Mouse (Mus musculus): ENCODE measurements around the gene Esr1. TPM values are rescaled to one million over a fixed set of nuclear protein-coding genes. Genes with fewer than 3 reads are reported as not detected.
"Not testable (repeated sequence)": the region's sequence is repeated elsewhere in the genome, so short reads cannot be mapped to it uniquely, and the experiment has no call there.

The Esr1 gene
- polyA plus RNA-seq, 1 experiment from 2014 or later, result 0.34 TPM

DNA sequence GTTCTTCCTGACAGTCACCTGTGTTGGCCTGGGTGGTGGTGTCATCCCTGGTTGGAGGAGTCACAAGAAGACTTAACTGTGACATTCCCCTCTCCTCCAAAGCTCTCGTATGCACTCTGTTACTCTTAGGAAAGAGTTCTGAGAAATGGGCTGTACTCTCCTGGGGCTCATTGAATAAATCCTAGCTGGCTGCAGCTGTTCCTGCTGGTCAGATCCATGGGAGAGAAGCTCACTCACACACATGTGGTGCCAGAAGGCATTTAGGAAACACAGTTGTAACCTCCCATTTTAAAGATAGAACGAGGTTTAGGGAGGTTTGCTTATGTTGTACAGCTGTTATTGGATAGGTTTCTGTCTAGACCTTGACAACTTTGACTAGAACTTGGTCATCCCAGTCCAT lies 120.9 kb downstream of the Esr1 start:
- WGBS, result 42% methylated on average over 2 of the region's 2 CpGs
- Histone ChIP-seq H3K4me3 (ENCODE audit: low read depth, low read length) (no peak overlapping the region), H3K9ac (ENCODE audit: low read length) (no peak overlapping the region), H3K36me3 (ENCODE audit: control insufficient read depth, insufficient read depth, low read length) (no peaks in the 10 kb centered on the region), H3K4me1 (replicated peaks; ENCODE audit: control insufficient read depth, insufficient read depth, low read length) (no peaks in the 10 kb centered on the region), H3K27ac (ENCODE audit: low read depth) (no peak overlapping the region), H3K9me3 (ENCODE audit: control insufficient read depth, low read length) (no peaks in the 10 kb centered on the region), H3K27me3 (replicated peaks; ENCODE audit: control insufficient read depth, insufficient read depth, low read length) (no peaks in the 10 kb centered on the region), H3K4me2 (ENCODE audit: low read length) (no peak overlapping the region)
- no peak for ATAC-seq (replicated peaks; ENCODE audit: low FRiP score, low TSS enrichment, low read depth)
- DNase-seq (ENCODE audit: low spot score), result no peak

DNA sequence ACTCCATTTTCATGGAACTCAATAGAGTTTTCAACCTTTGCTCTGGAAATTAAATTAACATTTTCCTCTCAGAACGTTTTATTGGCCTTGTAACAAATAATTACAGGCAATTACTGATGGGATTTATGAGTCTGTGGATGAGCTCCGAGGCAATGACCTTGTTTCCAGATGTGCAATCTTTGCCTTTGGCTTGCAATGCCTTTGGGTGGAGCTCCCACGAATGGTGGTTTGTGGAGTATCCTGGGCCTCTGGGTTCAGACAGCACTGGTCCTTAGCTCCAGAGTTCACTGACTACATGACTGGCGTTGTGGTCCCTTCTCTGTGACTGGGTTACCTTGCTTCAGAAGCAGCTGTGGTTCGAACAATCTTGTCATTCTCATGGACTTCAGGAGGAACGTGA lies 122.6 kb downstream of the Esr1 start:
- H3K4me2 ChIP-seq (ENCODE audit: low read length), result no peak overlapping the region
- 63% methylated on average over 6 of the region's 6 CpGs for WGBS

GRCm38 (mm10) chr10:4734942-4735341 lies 123.5 kb downstream of the Esr1 start:
- H3K4me3 ChIP-seq (ENCODE audit: low read depth, low read length), result no peak overlapping the region
- no peak overlapping the region for H3K4me2 ChIP-seq (ENCODE audit: low read length)
- ATAC-seq (replicated peaks; ENCODE audit: low FRiP score, low TSS enrichment, low read depth) (no peak), DNase-seq (ENCODE audit: low spot score) (no peak)
- no peaks in the 10 kb centered on the region for H3K4me1 ChIP-seq (replicated peaks; ENCODE audit: control insufficient read depth, insufficient read depth, low read length)
- no peak overlapping the region for H3K9ac ChIP-seq (ENCODE audit: low read length)
- H3K27ac ChIP-seq (ENCODE audit: low read depth), result no peak overlapping the region
- H3K9me3 ChIP-seq (ENCODE audit: control insufficient read depth, low read length), result no peaks in the 10 kb centered on the region
- 92% methylated on average over 2 of the region's 2 CpGs for WGBS
- no peaks in the 10 kb centered on the region for H3K36me3 ChIP-seq (ENCODE audit: control insufficient read depth, insufficient read depth, low read length)
- no peaks in the 10 kb centered on the region for H3K27me3 ChIP-seq (replicated peaks; ENCODE audit: control insufficient read depth, insufficient read depth, low read length)

More for the DNA sequence above, 122.6 kb downstream of the Esr1 start:
- Histone ChIP-seq H3K27ac (ENCODE audit: low read depth) (no peak overlapping the region), H3K9ac (ENCODE audit: low read length) (no peak overlapping the region), H3K4me3 (ENCODE audit: low read depth, low read length) (no peak overlapping the region), H3K4me1 (replicated peaks; ENCODE audit: control insufficient read depth, insufficient read depth, low read length) (no peaks in the 10 kb centered on the region), H3K27me3 (replicated peaks; ENCODE audit: control insufficient read depth, insufficient read depth, low read length) (no peaks in the 10 kb centered on the region), H3K36me3 (ENCODE audit: control insufficient read depth, insufficient read depth, low read length) (no peaks in the 10 kb centered on the region), H3K9me3 (ENCODE audit: control insufficient read depth, low read length) (no peaks in the 10 kb centered on the region)
- DNase-seq (ENCODE audit: low spot score), result no peak
- no peak for ATAC-seq (replicated peaks; ENCODE audit: low FRiP score, low TSS enrichment, low read depth)

GRCm38 (mm10) chr10:4738311-4738710 lies 126.9 kb downstream of the Esr1 start:
- H3K9ac ChIP-seq (ENCODE audit: low read length), result no peak overlapping the region
- no peaks in the 10 kb centered on the region for H3K36me3 ChIP-seq (ENCODE audit: control insufficient read depth, insufficient read depth, low read length)
- H3K4me1 ChIP-seq (replicated peaks; ENCODE audit: control insufficient read depth, insufficient read depth, low read length), result no peaks in the 10 kb centered on the region
- 91% methylated on average over 2 of the region's 2 CpGs for WGBS
- H3K27ac ChIP-seq (ENCODE audit: low read depth), result no peak overlapping the region
- H3K9me3 ChIP-seq (ENCODE audit: control insufficient read depth, low read length), result no peaks in the 10 kb centered on the region
- H3K4me3 ChIP-seq (ENCODE audit: low read depth, low read length), result no peak overlapping the region
- DNase-seq (ENCODE audit: low spot score), result no peak
- H3K27me3 ChIP-seq (replicated peaks; ENCODE audit: control insufficient read depth, insufficient read depth, low read length), result no peaks in the 10 kb centered on the region
- no peak for ATAC-seq (replicated peaks; ENCODE audit: low FRiP score, low TSS enrichment, low read depth)
- H3K4me2 ChIP-seq (ENCODE audit: low read length), result no peak overlapping the region

DNA sequence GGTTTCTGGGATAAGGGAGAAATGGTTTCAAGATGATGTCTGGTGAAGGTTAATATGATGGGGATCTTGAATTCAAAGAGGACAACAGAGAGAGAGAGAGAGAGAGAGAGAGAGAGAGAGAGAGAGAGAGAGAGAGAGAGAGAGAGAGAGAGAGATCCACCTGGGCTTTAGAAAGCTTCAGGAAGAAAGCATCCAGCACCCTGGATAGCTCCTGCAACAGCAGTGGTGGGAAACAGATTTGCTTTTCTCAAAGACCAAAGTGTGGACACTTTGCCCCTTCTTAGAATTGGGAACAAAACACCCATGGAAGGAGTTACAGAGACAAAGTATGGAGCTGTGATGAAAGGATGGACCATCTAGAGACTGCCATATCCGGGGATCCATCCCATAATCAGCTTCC lies 139.7 kb downstream of the Esr1 start:
- not testable (repeated sequence) for DNase-seq (ENCODE audit: low spot score); H3K27me3 ChIP-seq (replicated peaks; ENCODE audit: control insufficient read depth, insufficient read depth, low read length); ATAC-seq (replicated peaks; ENCODE audit: low FRiP score, low TSS enrichment, low read depth); H3K9ac ChIP-seq (ENCODE audit: low read length); H3K4me2 ChIP-seq (ENCODE audit: low read length); H3K27ac ChIP-seq (ENCODE audit: low read depth); H3K9me3 ChIP-seq (ENCODE audit: control insufficient read depth, low read length); H3K36me3 ChIP-seq (ENCODE audit: control insufficient read depth, insufficient read depth, low read length); H3K4me3 ChIP-seq (ENCODE audit: low read depth, low read length); H3K4me1 ChIP-seq (replicated peaks; ENCODE audit: control insufficient read depth, insufficient read depth, low read length)
- 43% methylated on average over 1 of the region's 1 CpGs for WGBS

DNA sequence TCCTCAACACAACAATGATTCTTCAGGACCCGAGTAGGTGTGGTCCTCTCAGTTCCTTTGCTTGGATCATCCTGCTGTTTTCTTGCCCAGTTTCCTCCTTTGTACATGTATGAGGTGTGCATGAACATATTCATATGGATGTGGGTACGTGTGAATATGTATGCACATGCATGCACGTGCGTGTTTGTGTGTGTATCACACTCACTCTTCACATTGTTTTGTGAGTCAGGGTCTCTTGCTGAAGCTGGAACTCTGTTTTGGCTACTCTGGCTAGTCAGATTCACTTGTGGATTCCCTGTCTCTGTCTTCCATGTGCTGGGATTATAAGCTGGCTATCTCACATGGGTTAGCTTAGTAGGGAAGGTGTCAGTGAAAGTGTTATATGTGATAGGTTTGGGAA lies 141.6 kb downstream of the Esr1 start:
- Histone ChIP-seq H3K36me3 (ENCODE audit: control insufficient read depth, insufficient read depth, low read length) (no peaks in the 10 kb centered on the region), H3K9me3 (ENCODE audit: control insufficient read depth, low read length) (no peaks in the 10 kb centered on the region), H3K27me3 (replicated peaks; ENCODE audit: control insufficient read depth, insufficient read depth, low read length) (no peaks in the 10 kb centered on the region), H3K9ac (ENCODE audit: low read length) (no peak overlapping the region), H3K27ac (ENCODE audit: low read depth) (no peak overlapping the region), H3K4me2 (ENCODE audit: low read length) (no peak overlapping the region), H3K4me1 (replicated peaks; ENCODE audit: control insufficient read depth, insufficient read depth, low read length) (no peaks in the 10 kb centered on the region), H3K4me3 (ENCODE audit: low read depth, low read length) (no peak overlapping the region)
- ATAC-seq (replicated peaks; ENCODE audit: low FRiP score, low TSS enrichment, low read depth) (no peak), DNase-seq (ENCODE audit: low spot score) (no peak)
- WGBS, result 86% methylated on average over 4 of the region's 4 CpGs

DNA sequence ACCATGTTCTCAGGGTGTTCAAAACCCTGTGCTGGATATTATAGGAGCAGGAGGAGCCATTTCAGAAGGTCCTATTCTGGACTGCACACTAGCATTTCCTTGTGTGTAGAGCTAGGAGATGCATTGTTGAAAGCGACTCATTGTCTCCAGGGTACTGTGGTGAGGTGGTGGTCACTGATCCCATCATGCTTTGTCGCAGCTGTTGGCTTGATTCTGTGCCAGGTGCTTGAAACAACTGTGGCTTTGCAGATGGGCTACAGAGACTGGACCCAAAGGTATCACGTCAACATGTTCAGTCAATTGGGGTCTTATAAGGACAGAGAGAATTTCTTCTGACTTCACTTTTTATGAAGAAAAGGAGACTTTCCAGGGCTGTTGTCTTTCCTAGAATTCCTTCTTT lies 164.1 kb downstream of the Esr1 start:
- Histone ChIP-seq H3K36me3 (ENCODE audit: control insufficient read depth, insufficient read depth, low read length) (no peaks in the 10 kb centered on the region), H3K4me3 (ENCODE audit: low read depth, low read length) (no peak overlapping the region), H3K9me3 (ENCODE audit: control insufficient read depth, low read length) (no peaks in the 10 kb centered on the region), H3K27me3 (replicated peaks; ENCODE audit: control insufficient read depth, insufficient read depth, low read length) (no peaks in the 10 kb centered on the region), H3K4me2 (ENCODE audit: low read length) (no peak overlapping the region), H3K9ac (ENCODE audit: low read length) (no peak overlapping the region), H3K4me1 (replicated peaks; ENCODE audit: control insufficient read depth, insufficient read depth, low read length) (no peaks in the 10 kb centered on the region), H3K27ac (ENCODE audit: low read depth) (no peak overlapping the region)
- WGBS, result 85% methylated on average over 3 of the region's 3 CpGs
- DNase-seq (ENCODE audit: low spot score) (no peak), ATAC-seq (replicated peaks; ENCODE audit: low FRiP score, low TSS enrichment, low read depth) (no peak)

DNA sequence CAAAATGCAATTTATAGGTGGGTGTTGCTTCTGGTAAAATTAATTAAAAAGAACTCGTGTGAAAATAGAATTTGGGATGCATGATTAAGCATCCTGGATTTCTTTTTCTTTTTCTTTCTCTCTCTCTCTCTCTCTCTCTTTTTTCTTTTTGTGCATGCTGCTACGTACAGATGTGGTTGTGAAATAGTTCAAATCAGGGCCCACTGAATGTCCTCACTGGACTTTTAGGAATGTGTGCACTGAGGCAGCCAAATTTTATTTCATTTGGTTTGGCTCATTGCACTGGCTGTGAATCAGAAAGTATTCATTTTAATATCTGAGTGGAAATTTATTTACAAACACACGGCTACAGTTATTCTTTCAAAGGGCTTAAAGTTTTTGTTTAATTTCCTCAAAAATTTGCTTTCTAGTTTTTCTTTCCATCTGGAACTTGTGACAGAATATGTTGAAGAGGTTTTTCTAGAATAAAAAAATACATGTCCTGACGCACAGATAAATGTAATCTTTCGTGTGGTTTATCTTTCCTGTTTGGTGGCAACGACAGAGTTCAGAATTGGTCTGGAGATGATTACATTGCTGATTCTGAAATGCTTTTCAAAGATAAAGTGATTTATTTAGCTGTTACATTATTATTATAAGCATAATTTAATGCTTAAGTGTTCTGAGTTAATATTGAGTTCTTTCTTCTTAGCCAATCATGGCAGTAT lies 164.8 kb downstream of the Esr1 start:
- no peak overlapping the region for H3K4me3 ChIP-seq (ENCODE audit: low read depth, low read length)
- no peak overlapping the region for H3K4me2 ChIP-seq (ENCODE audit: low read length)
- H3K4me1 ChIP-seq (replicated peaks; ENCODE audit: control insufficient read depth, insufficient read depth, low read length), result no peaks in the 10 kb centered on the region
- no peaks in the 10 kb centered on the region for H3K36me3 ChIP-seq (ENCODE audit: control insufficient read depth, insufficient read depth, low read length)
- ATAC-seq (replicated peaks; ENCODE audit: low FRiP score, low TSS enrichment, low read depth) (no peak), DNase-seq (ENCODE audit: low spot score) (no peak)
- no peak overlapping the region for H3K9ac ChIP-seq (ENCODE audit: low read length)
- H3K27me3 ChIP-seq (replicated peaks; ENCODE audit: control insufficient read depth, insufficient read depth, low read length), result no peaks in the 10 kb centered on the region
- no peak overlapping the region for H3K27ac ChIP-seq (ENCODE audit: low read depth)
- H3K9me3 ChIP-seq (ENCODE audit: control insufficient read depth, low read length), result no peaks in the 10 kb centered on the region
- 73% methylated on average over 6 of the region's 6 CpGs for WGBS

DNA sequence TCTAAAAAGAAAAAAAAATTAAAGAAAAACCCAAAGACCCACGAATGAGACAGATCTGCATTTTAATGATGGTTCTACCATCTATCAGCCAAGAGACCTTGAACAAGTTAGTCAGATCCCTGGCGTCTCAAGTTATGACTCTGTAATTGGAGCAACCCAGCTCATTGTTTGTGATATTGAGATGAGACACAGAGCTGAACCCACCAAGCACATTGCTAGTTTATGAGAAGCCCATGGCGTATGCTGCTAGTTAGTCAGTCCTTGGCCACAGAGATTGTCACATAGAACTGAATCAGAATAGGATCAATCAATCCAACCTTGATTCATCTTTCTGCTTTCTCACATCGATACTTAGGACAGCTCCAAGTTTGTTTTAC lies 165.3 kb downstream of the Esr1 start:
- Histone ChIP-seq H3K27me3 (replicated peaks; ENCODE audit: control insufficient read depth, insufficient read depth, low read length) (no peaks in the 10 kb centered on the region), H3K27ac (ENCODE audit: low read depth) (no peak overlapping the region), H3K4me3 (ENCODE audit: low read depth, low read length) (no peak overlapping the region), H3K4me1 (replicated peaks; ENCODE audit: control insufficient read depth, insufficient read depth, low read length) (no peaks in the 10 kb centered on the region), H3K4me2 (ENCODE audit: low read length) (no peak overlapping the region), H3K36me3 (ENCODE audit: control insufficient read depth, insufficient read depth, low read length) (no peaks in the 10 kb centered on the region), H3K9ac (ENCODE audit: low read length) (no peak overlapping the region), H3K9me3 (ENCODE audit: control insufficient read depth, low read length) (no peaks in the 10 kb centered on the region)
- DNase-seq (ENCODE audit: low spot score) (no peak), ATAC-seq (replicated peaks; ENCODE audit: low FRiP score, low TSS enrichment, low read depth) (no peak)
- WGBS, result 78% methylated on average over 4 of the region's 4 CpGs
